Mouse (Mus musculus) bone marrow, adult 2 months (tissue): ENCODE measurements at regions not wholly inside any gene's neighbourhood (a gene's known extent, or its start where the extent isn't known, plus 50 kb on each side); places are given as distances from the start of the nearest gene placed in this dataset.

Experiments used
- CTCF ChIP-seq: fragments of 200-500 bp; IDR thresholded peaks from 2 replicates; pipeline ENCODE4 v1.5.1; 2011; ENCODE audit warnings: low read length, control low read depth; ENCODE audit not compliant: control insufficient read depth, insufficient read depth
- POLR2A ChIP-seq: fragments of 200-500 bp; IDR thresholded peaks from 2 replicates; pipeline ENCODE4 v1.6.1; 2011; ENCODE audit warnings: low read depth, mild to moderate bottlenecking, control low read depth, low read length, borderline replicate concordance; ENCODE audit not compliant: control insufficient read depth

GRCm38 (mm10) chr4:31463130-31463698 is 500.7 kb upstream of the Map3k7 start:
- TF ChIP-seq POLR2A (no peak), CTCF (no peak)
